Mouse (Mus musculus): ENCODE results near the gene Chst14. TPM values are rescaled to one million over a fixed set of nuclear protein-coding genes. Genes with fewer than 3 reads are reported as not detected.

Gene Chst14
- polyA plus RNA-seq, 1 experiment from 2014 or later: 32.7 TPM

GRCm38 (mm10) chr2:118963007-118963675 is 36.8 kb downstream of the Chst14 start:
- no peaks in the 10 kb centered on the region for H3K36me3 ChIP-seq (ENCODE audit: control insufficient read depth, insufficient read depth, low read length)
- WGBS: 56% methylated on average over 9 of the region's 9 CpGs
- no peaks in the 10 kb centered on the region for H3K9me3 ChIP-seq (ENCODE audit: control insufficient read depth, low read length)
- no peak for ATAC-seq (replicated peaks; ENCODE audit: low FRiP score, low TSS enrichment, low read depth)
- no peak overlapping the region for H3K4me2 ChIP-seq (ENCODE audit: low read length)
- H3K27me3 ChIP-seq (replicated peaks; ENCODE audit: control insufficient read depth, insufficient read depth, low read length): no peaks in the 10 kb centered on the region
- no peak overlapping the region for H3K9ac ChIP-seq (ENCODE audit: low read length)
- H3K27ac ChIP-seq (ENCODE audit: low read depth): no peak overlapping the region
- H3K4me1 ChIP-seq (replicated peaks; ENCODE audit: control insufficient read depth, insufficient read depth, low read length): no peaks in the 10 kb centered on the region
- H3K4me3 ChIP-seq (ENCODE audit: low read depth, low read length): no peak overlapping the region
- DNase-seq (ENCODE audit: low spot score): no peak

- Histone ChIP-seq H3K4me1 (replicated peaks; ENCODE audit: control insufficient read depth, insufficient read depth, low read length) (no peaks in the 10 kb centered on the region), H3K4me2 (ENCODE audit: low read length) (no peak overlapping the region), H3K4me3 (ENCODE audit: low read depth, low read length) (no peak overlapping the region), H3K27me3 (replicated peaks; ENCODE audit: control insufficient read depth, insufficient read depth, low read length) (no peaks in the 10 kb centered on the region), H3K36me3 (ENCODE audit: control insufficient read depth, insufficient read depth, low read length) (no peaks in the 10 kb centered on the region), H3K9ac (ENCODE audit: low read length) (no peak overlapping the region), H3K27ac (ENCODE audit: low read depth) (no peak overlapping the region), H3K9me3 (ENCODE audit: control insufficient read depth, low read length) (no peaks in the 10 kb centered on the region)
- ATAC-seq (replicated peaks; ENCODE audit: low FRiP score, low TSS enrichment, low read depth): no peak
- WGBS: 63% methylated on average over 7 of the region's 7 CpGs
- no peak for DNase-seq (ENCODE audit: low spot score)
These were observed 37.3 kb downstream of the Chst14 start for GRCm38 (mm10) chr2:118963676-118964012.

- no peak overlapping the region for H3K27ac ChIP-seq (ENCODE audit: low read depth)
- no peaks in the 10 kb centered on the region for H3K9me3 ChIP-seq (ENCODE audit: control insufficient read depth, low read length)
- H3K4me2 ChIP-seq (ENCODE audit: low read length): no peak overlapping the region
- no peak overlapping the region for H3K9ac ChIP-seq (ENCODE audit: low read length)
- peaks cover 15% of the 10 kb centered on the region for H3K27me3 ChIP-seq (replicated peaks; ENCODE audit: control insufficient read depth, insufficient read depth, low read length)
- DNase-seq (ENCODE audit: low spot score) (no peak), ATAC-seq (replicated peaks; ENCODE audit: low FRiP score, low TSS enrichment, low read depth) (no peak)
- H3K4me1 ChIP-seq (replicated peaks; ENCODE audit: control insufficient read depth, insufficient read depth, low read length): no peaks in the 10 kb centered on the region
- no peak overlapping the region for H3K4me3 ChIP-seq (ENCODE audit: low read depth, low read length)
- WGBS: 80% methylated on average over 11 of the region's 11 CpGs
- no peaks in the 10 kb centered on the region for H3K36me3 ChIP-seq (ENCODE audit: control insufficient read depth, insufficient read depth, low read length)
These were observed 43.4 kb downstream of the Chst14 start for GRCm38 (mm10) chr2:118969585-118970147.

GRCm38 (mm10) chr2:118972048-118972447 is 45.8 kb downstream of the Chst14 start:
- Histone ChIP-seq H3K27ac (ENCODE audit: low read depth) (no peak overlapping the region), H3K4me3 (ENCODE audit: low read depth, low read length) (no peak overlapping the region), H3K4me1 (replicated peaks; ENCODE audit: control insufficient read depth, insufficient read depth, low read length) (peaks cover 9% of the 10 kb centered on the region; the same call in 1 of the 2 replicates), H3K9ac (ENCODE audit: low read length) (no peak overlapping the region), H3K36me3 (ENCODE audit: control insufficient read depth, insufficient read depth, low read length) (no peaks in the 10 kb centered on the region), H3K27me3 (replicated peaks; ENCODE audit: control insufficient read depth, insufficient read depth, low read length) (peaks cover 33% of the 10 kb centered on the region), H3K4me2 (ENCODE audit: low read length) (peak overlapping the region; percentile 74; the same call in 1 of the 2 replicates), H3K9me3 (ENCODE audit: control insufficient read depth, low read length) (no peaks in the 10 kb centered on the region)
- no peak for ATAC-seq (replicated peaks; ENCODE audit: low FRiP score, low TSS enrichment, low read depth)
- no peak for DNase-seq (ENCODE audit: low spot score)
- 75% methylated on average over 5 of the region's 5 CpGs for WGBS

GRCm38 (mm10) chr2:118972687-118973376 is 46.5 kb downstream of the Chst14 start:
- Histone ChIP-seq H3K9me3 (ENCODE audit: control insufficient read depth, low read length) (no peaks in the 10 kb centered on the region), H3K4me1 (replicated peaks; ENCODE audit: control insufficient read depth, insufficient read depth, low read length) (peaks cover 9% of the 10 kb centered on the region; the same call in 1 of the 2 replicates), H3K36me3 (ENCODE audit: control insufficient read depth, insufficient read depth, low read length) (no peaks in the 10 kb centered on the region), H3K4me3 (ENCODE audit: low read depth, low read length) (peak overlapping the region; percentile 32), H3K27me3 (replicated peaks; ENCODE audit: control insufficient read depth, insufficient read depth, low read length) (peaks cover 41% of the 10 kb centered on the region), H3K4me2 (ENCODE audit: low read length) (peak overlapping the region; percentile 74), H3K27ac (ENCODE audit: low read depth) (no peak overlapping the region), H3K9ac (ENCODE audit: low read length) (peak overlapping the region; percentile 14; the same call in 1 of the 2 replicates)
- WGBS: 1% methylated on average over 33 of the region's 33 CpGs
- ATAC-seq (replicated peaks; ENCODE audit: low FRiP score, low TSS enrichment, low read depth) (peak; percentile 82), DNase-seq (ENCODE audit: low spot score) (peak; percentile 96)

GRCm38 (mm10) chr2:118975855-118976254 is 49.6 kb downstream of the Chst14 start:
- DNase-seq (ENCODE audit: low spot score) (peak; percentile 62), ATAC-seq (replicated peaks; ENCODE audit: low FRiP score, low TSS enrichment, low read depth) (no peak)
- Histone ChIP-seq H3K4me1 (replicated peaks; ENCODE audit: control insufficient read depth, insufficient read depth, low read length) (peaks cover 9% of the 10 kb centered on the region; the same call in 1 of the 2 replicates), H3K27ac (ENCODE audit: low read depth) (no peak overlapping the region), H3K36me3 (ENCODE audit: control insufficient read depth, insufficient read depth, low read length) (no peaks in the 10 kb centered on the region), H3K9ac (ENCODE audit: low read length) (peak overlapping the region; percentile 51), H3K27me3 (replicated peaks; ENCODE audit: control insufficient read depth, insufficient read depth, low read length) (peaks cover 44% of the 10 kb centered on the region), H3K4me2 (ENCODE audit: low read length) (peak overlapping the region; percentile 93), H3K9me3 (ENCODE audit: control insufficient read depth, low read length) (no peaks in the 10 kb centered on the region), H3K4me3 (ENCODE audit: low read depth, low read length) (peak overlapping the region; percentile 61)
- WGBS: 2% methylated on average over 15 of the region's 15 CpGs

GRCm38 (mm10) chr2:118976282-118976929 is 50.1 kb downstream of the Chst14 start:
- 2% methylated on average over 57 of the region's 57 CpGs for WGBS
- Histone ChIP-seq H3K4me3 (ENCODE audit: low read depth, low read length) (peak overlapping the region; percentile 61), H3K4me2 (ENCODE audit: low read length) (peak overlapping the region; percentile 93), H3K27me3 (replicated peaks; ENCODE audit: control insufficient read depth, insufficient read depth, low read length) (peaks cover 44% of the 10 kb centered on the region), H3K36me3 (ENCODE audit: control insufficient read depth, insufficient read depth, low read length) (no peaks in the 10 kb centered on the region), H3K9me3 (ENCODE audit: control insufficient read depth, low read length) (no peaks in the 10 kb centered on the region), H3K9ac (ENCODE audit: low read length) (peak overlapping the region; percentile 51), H3K4me1 (replicated peaks; ENCODE audit: control insufficient read depth, insufficient read depth, low read length) (peaks cover 9% of the 10 kb centered on the region; the same call in 1 of the 2 replicates), H3K27ac (ENCODE audit: low read depth) (no peak overlapping the region)
- peak; percentile 93 for DNase-seq (ENCODE audit: low spot score)
- peak; percentile 81 for ATAC-seq (replicated peaks; ENCODE audit: low FRiP score, low TSS enrichment, low read depth)

- no peaks in the 10 kb centered on the region for H3K36me3 ChIP-seq (ENCODE audit: control insufficient read depth, insufficient read depth, low read length)
- H3K4me3 ChIP-seq (ENCODE audit: low read depth, low read length): peak overlapping the region; percentile 61
- H3K9ac ChIP-seq (ENCODE audit: low read length): no peak overlapping the region; the same call in 1 of the 2 replicates
- DNase-seq (ENCODE audit: low spot score) (no peak), ATAC-seq (replicated peaks; ENCODE audit: low FRiP score, low TSS enrichment, low read depth) (no peak)
- H3K4me1 ChIP-seq (replicated peaks; ENCODE audit: control insufficient read depth, insufficient read depth, low read length): peaks cover 9% of the 10 kb centered on the region; the same call in 1 of the 2 replicates
- H3K4me2 ChIP-seq (ENCODE audit: low read length): peak overlapping the region; percentile 93
- 14% methylated on average over 5 of the region's 5 CpGs for WGBS
- H3K27me3 ChIP-seq (replicated peaks; ENCODE audit: control insufficient read depth, insufficient read depth, low read length): peaks cover 44% of the 10 kb centered on the region
- H3K27ac ChIP-seq (ENCODE audit: low read depth): no peak overlapping the region
- no peaks in the 10 kb centered on the region for H3K9me3 ChIP-seq (ENCODE audit: control insufficient read depth, low read length)
These were observed 50.6 kb downstream of the Chst14 start for GRCm38 (mm10) chr2:118976941-118977340.

Data from intestine, embryonic 14.5 days (tissue).